Mouse (Mus musculus): ENCODE measurements at regions not wholly inside any gene's neighbourhood (a gene's known extent, or its start where the extent isn't known, plus 50 kb on each side); places are given as distances from the start of the nearest gene placed in this dataset.

DNA sequence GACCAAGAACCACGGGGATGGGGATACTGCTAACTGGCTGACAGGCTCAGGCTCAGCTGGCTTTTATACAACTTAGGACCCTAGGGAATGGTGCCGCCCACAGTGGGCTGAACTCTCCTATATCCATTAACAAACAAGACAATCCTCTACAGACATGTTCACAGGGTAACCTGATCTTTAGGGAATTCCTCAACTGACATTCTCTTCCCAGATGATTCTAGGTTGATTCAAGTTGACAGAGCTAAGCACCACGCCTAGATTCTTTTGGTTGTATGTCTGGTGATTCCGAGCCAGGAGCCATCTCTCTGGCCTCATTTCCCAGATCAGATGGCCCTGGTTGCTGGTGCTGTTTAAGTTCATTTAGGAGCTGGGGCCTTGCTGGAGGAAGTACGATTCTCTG lies 253.9 kb upstream of the Sulf2 start:
- 91% methylated on average over 5 of the region's 5 CpGs for WGBS
- Histone ChIP-seq H3K4me1 (replicated peaks; ENCODE audit: control insufficient read depth, insufficient read depth, low read length) (peaks cover 19% of the 10 kb centered on the region), H3K27me3 (replicated peaks; ENCODE audit: control insufficient read depth, insufficient read depth, low read length) (no peaks in the 10 kb centered on the region), H3K9me3 (ENCODE audit: control insufficient read depth, low read length) (no peaks in the 10 kb centered on the region), H3K27ac (ENCODE audit: low read length) (no peak overlapping the region), H3K4me2 (ENCODE audit: low read length) (no peak overlapping the region), H3K9ac (replicated peaks; ENCODE audit: low read depth, low read length) (no peak overlapping the region), H3K4me3 (replicated peaks; ENCODE audit: low read length) (no peak overlapping the region), H3K36me3 (ENCODE audit: control insufficient read depth, insufficient read depth) (no peaks in the 10 kb centered on the region)
- ATAC-seq = no peak

DNA sequence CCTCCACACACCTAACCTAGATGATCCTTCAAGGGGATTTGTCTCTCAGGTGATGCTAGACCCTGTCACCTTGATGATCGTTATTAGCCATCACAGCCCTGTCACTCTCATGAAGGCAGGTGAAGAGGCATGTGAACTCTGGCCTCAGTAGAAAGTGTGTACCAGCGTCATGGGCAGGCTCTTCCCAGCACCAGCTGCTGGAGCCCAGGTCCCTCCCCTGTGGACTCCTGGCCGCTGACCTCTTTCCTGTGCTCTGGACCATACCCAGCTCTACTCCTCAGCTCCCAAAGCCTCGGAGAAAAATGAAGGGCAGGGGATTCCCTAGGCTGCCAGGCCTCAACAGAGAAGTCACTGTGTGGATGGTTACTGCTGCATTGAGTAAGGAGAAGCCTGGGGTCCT lies 253.3 kb upstream of the Sulf2 start:
- Histone ChIP-seq H3K9ac (replicated peaks; ENCODE audit: low read depth, low read length) (no peak overlapping the region), H3K36me3 (ENCODE audit: control insufficient read depth, insufficient read depth) (no peaks in the 10 kb centered on the region), H3K4me2 (ENCODE audit: low read length) (no peak overlapping the region), H3K27me3 (replicated peaks; ENCODE audit: control insufficient read depth, insufficient read depth, low read length) (no peaks in the 10 kb centered on the region), H3K9me3 (ENCODE audit: control insufficient read depth, low read length) (no peaks in the 10 kb centered on the region), H3K27ac (ENCODE audit: low read length) (no peak overlapping the region), H3K4me1 (replicated peaks; ENCODE audit: control insufficient read depth, insufficient read depth, low read length) (peaks cover 20% of the 10 kb centered on the region), H3K4me3 (replicated peaks; ENCODE audit: low read length) (no peak overlapping the region)
- WGBS = 84% methylated on average over 4 of the region's 4 CpGs
- no peak for ATAC-seq

DNA sequence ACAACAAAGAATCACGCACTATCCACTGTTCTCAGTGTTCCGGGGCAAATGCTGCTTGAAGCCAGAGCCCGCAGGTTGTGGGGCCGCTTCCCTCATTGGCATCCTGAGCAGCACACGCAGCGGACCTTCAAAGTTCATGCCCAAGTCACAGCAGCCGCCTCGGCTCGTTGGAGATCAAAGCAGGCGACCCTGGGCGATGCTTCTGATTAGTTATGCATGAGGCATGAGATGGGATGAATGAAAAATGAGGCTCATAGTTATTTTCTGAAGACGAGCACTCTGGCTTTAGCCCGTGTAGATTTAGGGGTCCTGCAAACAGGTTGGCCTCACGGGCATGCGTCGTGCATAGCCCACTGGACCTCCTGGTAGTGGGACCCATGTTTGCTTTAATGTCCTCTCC lies 252.5 kb upstream of the Sulf2 start:
- 54% methylated on average over 16 of the region's 16 CpGs for WGBS
- no peak overlapping the region for H3K4me3 ChIP-seq (replicated peaks; ENCODE audit: low read length)
- H3K4me2 ChIP-seq (ENCODE audit: low read length) = no peak overlapping the region
- no peak overlapping the region for H3K27ac ChIP-seq (ENCODE audit: low read length)
- H3K27me3 ChIP-seq (replicated peaks; ENCODE audit: control insufficient read depth, insufficient read depth, low read length) = no peaks in the 10 kb centered on the region
- no peaks in the 10 kb centered on the region for H3K36me3 ChIP-seq (ENCODE audit: control insufficient read depth, insufficient read depth)
- no peaks in the 10 kb centered on the region for H3K9me3 ChIP-seq (ENCODE audit: control insufficient read depth, low read length)
- no peak overlapping the region for H3K9ac ChIP-seq (replicated peaks; ENCODE audit: low read depth, low read length)
- no peak for ATAC-seq
- H3K4me1 ChIP-seq (replicated peaks; ENCODE audit: control insufficient read depth, insufficient read depth, low read length) = peaks cover 26% of the 10 kb centered on the region

DNA sequence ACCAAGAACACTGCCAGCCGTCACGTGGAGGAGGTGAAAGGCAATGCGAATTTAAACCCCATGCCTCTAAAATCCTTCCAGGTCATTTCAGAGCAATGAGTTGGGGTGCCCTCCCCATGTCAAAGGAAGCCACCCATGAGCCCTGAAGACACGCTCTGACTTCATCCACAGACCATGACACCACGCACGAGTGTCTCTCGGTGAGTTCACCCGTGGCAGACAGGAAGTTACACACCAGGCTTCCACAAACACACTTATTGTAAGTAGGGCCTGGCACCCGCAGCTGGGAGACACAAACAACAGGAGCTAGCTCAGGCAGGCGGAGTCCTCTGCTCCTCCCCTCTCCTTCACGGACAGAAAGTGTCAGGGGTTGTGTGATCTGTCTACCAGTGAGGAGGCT lies 251.4 kb upstream of the Sulf2 start:
- H3K27me3 ChIP-seq (replicated peaks; ENCODE audit: control insufficient read depth, insufficient read depth, low read length) = no peaks in the 10 kb centered on the region
- no peak overlapping the region for H3K9ac ChIP-seq (replicated peaks; ENCODE audit: low read depth, low read length)
- no peak for ATAC-seq
- 84% methylated on average over 11 of the region's 11 CpGs for WGBS
- no peak overlapping the region for H3K4me2 ChIP-seq (ENCODE audit: low read length)
- no peak overlapping the region for H3K4me3 ChIP-seq (replicated peaks; ENCODE audit: low read length)
- no peak overlapping the region for H3K27ac ChIP-seq (ENCODE audit: low read length)
- no peaks in the 10 kb centered on the region for H3K36me3 ChIP-seq (ENCODE audit: control insufficient read depth, insufficient read depth)
- peaks cover 20% of the 10 kb centered on the region for H3K4me1 ChIP-seq (replicated peaks; ENCODE audit: control insufficient read depth, insufficient read depth, low read length)
- H3K9me3 ChIP-seq (ENCODE audit: control insufficient read depth, low read length) = no peaks in the 10 kb centered on the region

DNA sequence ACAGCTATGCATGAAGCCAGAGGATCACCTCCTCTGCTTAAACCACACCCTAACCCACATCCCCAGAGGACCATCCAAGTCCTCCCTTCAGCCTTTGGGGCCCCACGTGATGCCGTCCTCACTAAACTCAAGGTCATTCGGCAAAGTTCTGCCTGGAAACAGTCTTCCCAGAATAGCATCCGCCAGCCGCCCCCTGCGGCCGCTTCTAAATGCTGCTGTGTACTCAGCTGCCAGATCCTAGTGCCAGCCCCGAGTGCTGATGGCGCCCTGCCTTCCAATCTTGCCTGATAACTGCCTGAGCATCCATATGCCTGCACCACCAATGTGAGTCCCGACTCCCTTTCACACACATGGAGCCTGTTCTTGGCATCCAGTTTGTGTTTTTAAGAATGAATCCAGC lies 247.9 kb upstream of the Sulf2 start:
- ATAC-seq = peak; percentile 75
- Histone ChIP-seq H3K9ac (replicated peaks; ENCODE audit: low read depth, low read length) (no peak overlapping the region), H3K4me3 (replicated peaks; ENCODE audit: low read length) (no peak overlapping the region), H3K4me1 (replicated peaks; ENCODE audit: control insufficient read depth, insufficient read depth, low read length) (peaks cover 16% of the 10 kb centered on the region; the same call in 1 of the 2 replicates), H3K27me3 (replicated peaks; ENCODE audit: control insufficient read depth, insufficient read depth, low read length) (peaks cover 2% of the 10 kb centered on the region; the same call in 1 of the 2 replicates), H3K27ac (ENCODE audit: low read length) (no peak overlapping the region; the same call in 1 of the 2 replicates), H3K4me2 (ENCODE audit: low read length) (no peak overlapping the region), H3K9me3 (ENCODE audit: control insufficient read depth, low read length) (no peaks in the 10 kb centered on the region), H3K36me3 (ENCODE audit: control insufficient read depth, insufficient read depth) (no peaks in the 10 kb centered on the region)
- 65% methylated on average over 10 of the region's 10 CpGs for WGBS

DNA sequence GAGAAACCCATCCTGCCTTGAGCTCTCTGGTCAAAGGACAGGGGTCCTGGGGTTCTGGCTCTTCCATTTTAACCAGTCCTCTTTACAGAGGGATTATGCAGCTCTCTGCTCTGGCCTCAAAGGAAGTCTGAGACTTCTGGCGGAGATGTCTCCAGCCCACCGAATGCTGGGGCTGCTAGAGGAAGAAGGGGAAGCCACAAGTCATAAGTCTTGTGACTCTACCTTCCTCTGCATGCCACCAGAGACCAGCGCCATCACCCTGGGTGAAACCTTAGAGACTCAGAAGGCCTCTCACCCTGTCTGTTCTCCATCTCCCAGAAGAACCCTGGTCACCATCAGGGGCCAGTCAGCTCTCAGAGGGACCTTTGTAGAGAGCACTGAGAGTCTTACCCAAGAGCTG lies 246.4 kb upstream of the Sulf2 start:
- Histone ChIP-seq H3K27ac (ENCODE audit: low read length) (no peak overlapping the region), H3K27me3 (replicated peaks; ENCODE audit: control insufficient read depth, insufficient read depth, low read length) (peaks cover 2% of the 10 kb centered on the region; the same call in 1 of the 2 replicates), H3K4me2 (ENCODE audit: low read length) (no peak overlapping the region), H3K4me3 (replicated peaks; ENCODE audit: low read length) (no peak overlapping the region), H3K36me3 (ENCODE audit: control insufficient read depth, insufficient read depth) (no peaks in the 10 kb centered on the region), H3K4me1 (replicated peaks; ENCODE audit: control insufficient read depth, insufficient read depth, low read length) (peaks cover 16% of the 10 kb centered on the region; the same call in 1 of the 2 replicates), H3K9me3 (ENCODE audit: control insufficient read depth, low read length) (no peaks in the 10 kb centered on the region), H3K9ac (replicated peaks; ENCODE audit: low read depth, low read length) (no peak overlapping the region)
- no peak for ATAC-seq
- 91% methylated on average over 3 of the region's 3 CpGs for WGBS

DNA sequence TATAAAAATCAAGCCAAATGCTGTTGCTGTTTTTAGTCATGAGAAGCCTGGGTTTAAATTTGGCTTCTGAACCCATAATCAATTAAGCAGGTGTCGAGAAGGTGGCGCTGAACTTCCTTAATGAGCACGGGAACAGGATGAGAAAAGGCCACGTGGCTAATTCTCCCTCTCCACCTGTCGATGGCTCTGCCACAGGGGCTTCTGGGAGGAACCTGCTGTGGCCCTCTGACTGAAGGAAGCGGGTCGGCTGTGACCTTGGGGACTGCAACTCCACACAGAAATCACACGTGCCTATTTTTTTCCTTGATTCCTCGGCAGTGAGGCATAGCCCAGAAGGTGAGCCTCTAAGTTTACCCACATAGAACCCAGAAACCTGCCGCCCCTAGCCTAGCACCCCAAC lies 244.8 kb upstream of the Sulf2 start:
- no peak overlapping the region for H3K27ac ChIP-seq (ENCODE audit: low read length)
- peaks cover 2% of the 10 kb centered on the region; the same call in 1 of the 2 replicates for H3K27me3 ChIP-seq (replicated peaks; ENCODE audit: control insufficient read depth, insufficient read depth, low read length)
- H3K4me1 ChIP-seq (replicated peaks; ENCODE audit: control insufficient read depth, insufficient read depth, low read length) = peaks cover 10% of the 10 kb centered on the region; the same call in 1 of the 2 replicates
- H3K9ac ChIP-seq (replicated peaks; ENCODE audit: low read depth, low read length) = no peak overlapping the region
- H3K9me3 ChIP-seq (ENCODE audit: control insufficient read depth, low read length) = no peaks in the 10 kb centered on the region
- WGBS = 54% methylated on average over 10 of the region's 10 CpGs
- no peak overlapping the region for H3K4me3 ChIP-seq (replicated peaks; ENCODE audit: low read length)
- ATAC-seq = no peak
- H3K4me2 ChIP-seq (ENCODE audit: low read length) = no peak overlapping the region
- no peaks in the 10 kb centered on the region for H3K36me3 ChIP-seq (ENCODE audit: control insufficient read depth, insufficient read depth)

DNA sequence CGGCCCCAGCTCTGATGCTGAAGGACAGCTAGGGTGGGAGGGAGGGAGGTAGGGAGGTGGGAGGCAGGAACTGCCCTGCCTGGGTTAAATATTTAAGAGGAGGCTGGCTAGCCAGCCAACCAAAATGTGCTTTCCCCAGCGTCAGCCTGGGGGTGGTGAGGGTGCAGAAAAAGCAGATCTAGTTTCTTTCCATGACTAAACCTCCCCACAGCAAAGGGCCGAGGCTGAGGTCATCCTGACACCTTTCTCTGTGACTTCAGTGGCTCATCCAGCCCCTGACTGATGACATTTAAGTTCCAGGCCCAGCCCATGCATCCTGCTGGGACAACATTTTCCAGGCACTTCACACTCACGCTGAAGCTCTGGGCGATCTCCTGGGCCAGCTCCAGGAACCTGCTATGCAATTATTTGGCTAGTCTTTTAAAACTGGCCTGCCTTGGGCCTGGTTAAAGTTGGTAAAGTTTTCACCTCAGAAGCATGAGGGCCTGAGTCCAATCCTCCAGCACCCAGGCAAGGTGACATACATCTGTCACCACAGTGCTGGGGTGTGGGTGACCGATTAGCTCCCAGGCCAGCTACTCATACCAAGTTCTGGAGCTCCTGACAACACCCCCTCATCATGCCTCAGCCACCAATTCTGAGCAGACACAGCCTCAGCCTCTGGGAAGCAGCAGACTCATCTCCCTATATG lies 243.8 kb upstream of the Sulf2 start:
- Histone ChIP-seq H3K4me2 (ENCODE audit: low read length) (no peak overlapping the region), H3K36me3 (ENCODE audit: control insufficient read depth, insufficient read depth) (no peaks in the 10 kb centered on the region), H3K27ac (ENCODE audit: low read length) (no peak overlapping the region), H3K9ac (replicated peaks; ENCODE audit: low read depth, low read length) (no peak overlapping the region), H3K27me3 (replicated peaks; ENCODE audit: control insufficient read depth, insufficient read depth, low read length) (peaks cover 2% of the 10 kb centered on the region; the same call in 1 of the 2 replicates), H3K4me1 (replicated peaks; ENCODE audit: control insufficient read depth, insufficient read depth, low read length) (peaks cover 16% of the 10 kb centered on the region), H3K4me3 (replicated peaks; ENCODE audit: low read length) (no peak overlapping the region), H3K9me3 (ENCODE audit: control insufficient read depth, low read length) (no peaks in the 10 kb centered on the region)
- no peak for ATAC-seq
- 38% methylated on average over 6 of the region's 6 CpGs for WGBS

DNA sequence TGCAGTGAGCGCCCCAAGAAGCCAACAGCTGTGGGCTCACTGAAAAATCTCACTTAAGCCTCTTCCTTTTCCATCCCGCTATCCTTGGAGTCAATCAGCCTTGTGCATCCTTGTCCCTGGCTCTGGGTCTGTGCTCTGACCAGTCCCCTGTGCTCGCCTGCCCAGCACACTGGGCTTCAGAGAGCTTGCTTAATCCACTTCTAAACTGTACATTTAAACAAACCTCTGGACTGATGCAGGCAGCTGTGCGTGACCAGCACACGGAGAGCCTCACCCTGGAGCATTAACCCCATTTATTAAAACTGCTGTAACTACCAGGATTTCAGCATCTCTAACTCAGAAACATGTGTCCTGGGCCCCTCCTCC lies 243.3 kb upstream of the Sulf2 start:
- 80% methylated on average over 5 of the region's 5 CpGs for WGBS
- Histone ChIP-seq H3K4me1 (replicated peaks; ENCODE audit: control insufficient read depth, insufficient read depth, low read length) (peaks cover 15% of the 10 kb centered on the region), H3K9ac (replicated peaks; ENCODE audit: low read depth, low read length) (no peak overlapping the region), H3K27me3 (replicated peaks; ENCODE audit: control insufficient read depth, insufficient read depth, low read length) (peaks cover 2% of the 10 kb centered on the region; the same call in 1 of the 2 replicates), H3K9me3 (ENCODE audit: control insufficient read depth, low read length) (no peaks in the 10 kb centered on the region), H3K36me3 (ENCODE audit: control insufficient read depth, insufficient read depth) (no peaks in the 10 kb centered on the region), H3K27ac (ENCODE audit: low read length) (no peak overlapping the region), H3K4me3 (replicated peaks; ENCODE audit: low read length) (no peak overlapping the region), H3K4me2 (ENCODE audit: low read length) (no peak overlapping the region)
- no peak for ATAC-seq

DNA sequence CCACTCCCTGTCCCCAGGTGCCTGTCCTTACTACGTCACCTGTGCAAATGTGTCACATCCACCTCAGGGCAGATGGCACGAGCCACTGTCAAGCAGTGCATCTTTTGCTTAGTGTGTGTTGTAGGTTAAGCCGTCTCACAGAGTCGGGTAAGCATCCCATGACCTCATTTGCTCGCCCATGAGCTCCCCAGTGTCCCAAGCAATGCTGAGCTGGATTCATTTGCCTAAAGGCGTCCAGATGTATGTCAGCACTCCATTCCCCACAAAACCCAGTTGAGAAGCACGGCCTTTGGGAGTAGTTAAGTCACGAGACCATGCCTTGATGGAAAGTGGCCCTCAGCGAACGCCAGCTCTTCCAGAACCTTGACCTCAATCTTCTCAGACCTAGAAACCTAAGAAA lies 242.7 kb upstream of the Sulf2 start:
- Histone ChIP-seq H3K9me3 (ENCODE audit: control insufficient read depth, low read length) (no peaks in the 10 kb centered on the region), H3K4me2 (ENCODE audit: low read length) (no peak overlapping the region), H3K27ac (ENCODE audit: low read length) (no peak overlapping the region), H3K27me3 (replicated peaks; ENCODE audit: control insufficient read depth, insufficient read depth, low read length) (peaks cover 2% of the 10 kb centered on the region; the same call in 1 of the 2 replicates), H3K36me3 (ENCODE audit: control insufficient read depth, insufficient read depth) (no peaks in the 10 kb centered on the region), H3K4me3 (replicated peaks; ENCODE audit: low read length) (no peak overlapping the region), H3K9ac (replicated peaks; ENCODE audit: low read depth, low read length) (no peak overlapping the region), H3K4me1 (replicated peaks; ENCODE audit: control insufficient read depth, insufficient read depth, low read length) (peaks cover 11% of the 10 kb centered on the region)
- ATAC-seq = no peak
- WGBS = 86% methylated on average over 10 of the region's 10 CpGs

All from forebrain, embryonic 16.5 days (tissue).